Mouse (Mus musculus) kidney, embryonic 16.5 days (tissue): ENCODE measurements at regions not wholly inside any gene's neighbourhood (a gene's known extent, or its start where the extent isn't known, plus 50 kb on each side); places are given as distances from the start of the nearest gene placed in this dataset.
A peak's percentile ranks its signal among the peaks of the same experiment; 100 is the strongest.

Experiments
- ATAC-seq: fragments of 200-750 bp; cut with Nextera tagmentation; 2 replicates; pipeline ENCODE4 v1.8.0; 2017; ENCODE audit warnings: moderate TSS enrichment; ENCODE audit not compliant: low FRiP score, low TSS enrichment
- H3K27ac ChIP-seq: fragments of 300-500 bp; sonication (generic); 2 replicates; pipeline ENCODE4 v1.5.1; 2014; ENCODE audit warnings: low read length
- H3K27me3 ChIP-seq: fragments of 300-500 bp; sonication (generic); 2 replicates; pipeline ENCODE4 v1.6.1; 2014; ENCODE audit warnings: low read length, control low read depth, mixed read lengths; ENCODE audit not compliant: insufficient read depth
- H3K36me3 ChIP-seq: fragments of 300-500 bp; sonication (generic); 2 replicates; pipeline ENCODE4 v1.6.1; 2014; ENCODE audit warnings: low read length, control low read depth, mixed read lengths; ENCODE audit not compliant: insufficient read depth
- H3K4me1 ChIP-seq: fragments of 300-500 bp; sonication (generic); 2 replicates; pipeline ENCODE4 v1.6.1; 2014; ENCODE audit warnings: low read length, control low read depth, mixed read lengths; ENCODE audit not compliant: insufficient read depth
- H3K4me2 ChIP-seq: fragments of 300-500 bp; sonication (generic); replicated peaks from 2 replicates; pipeline ENCODE4 v1.6.1; 2014; ENCODE audit warnings: low read depth, low read length
- H3K4me3 ChIP-seq: fragments of 300-500 bp; sonication (generic); 2 replicates; pipeline ENCODE4 v1.5.1; 2014; ENCODE audit warnings: mild to moderate bottlenecking, low read length
- H3K9ac ChIP-seq: fragments of 300-500 bp; sonication (generic); replicated peaks from 2 replicates; pipeline ENCODE4 v1.6.1; 2014; ENCODE audit warnings: low read length
- H3K9me3 ChIP-seq: fragments of 300-500 bp; sonication (generic); 2 replicates; pipeline ENCODE4 v1.6.1; 2016; ENCODE audit warnings: low read length, control low read depth
- WGBS: fragments of 180-500 bp; shearing (Covaris S2); extraction: QIAGEN DNeasy Blood & Tissue Kit; methylation state at CpG from one replicate; pipeline ENCODE4 v1.1.7; 2014; 5-methylcytosine and 5-hydroxymethylcytosine counted together

- Histone ChIP-seq H3K36me3 (no peaks in the 10 kb centered on the region), H3K9me3 (no peaks in the 10 kb centered on the region), H3K4me1 (no peaks in the 10 kb centered on the region), H3K4me3 (no peak overlapping the region), H3K4me2 (no peak overlapping the region), H3K9ac (no peak overlapping the region), H3K27ac (no peak overlapping the region), H3K27me3 (no peaks in the 10 kb centered on the region)
- no peak for ATAC-seq
- WGBS, result 87% methylated on average over 13 of the region's 13 CpGs
Measured at GRCm38 (mm10) chr1:75612083-75612720, 66.1 kb downstream of the Slc4a3 start.

GRCm38 (mm10) chr1:75613206-75613605 is 67.1 kb downstream of the Slc4a3 start:
- ATAC-seq, result no peak
- no peaks in the 10 kb centered on the region for H3K4me1 ChIP-seq
- H3K9me3 ChIP-seq, result no peaks in the 10 kb centered on the region
- H3K27ac ChIP-seq, result no peak overlapping the region
- no peaks in the 10 kb centered on the region for H3K27me3 ChIP-seq
- no peak overlapping the region for H3K4me3 ChIP-seq
- no peaks in the 10 kb centered on the region for H3K36me3 ChIP-seq
- no peak overlapping the region for H3K9ac ChIP-seq
- 49% methylated on average over 2 of the region's 2 CpGs for WGBS
- H3K4me2 ChIP-seq, result no peak overlapping the region

GRCm38 (mm10) chr1:75616971-75617370 is 70.9 kb downstream of the Slc4a3 start:
- no peaks in the 10 kb centered on the region for H3K4me1 ChIP-seq
- no peak overlapping the region for H3K4me2 ChIP-seq
- no peaks in the 10 kb centered on the region for H3K27me3 ChIP-seq
- no peaks in the 10 kb centered on the region for H3K9me3 ChIP-seq
- no peak for ATAC-seq
- H3K27ac ChIP-seq, result no peak overlapping the region
- 85% methylated on average over 2 of the region's 2 CpGs for WGBS
- no peak overlapping the region for H3K4me3 ChIP-seq
- H3K9ac ChIP-seq, result no peak overlapping the region
- no peaks in the 10 kb centered on the region for H3K36me3 ChIP-seq

- no peak overlapping the region for H3K27ac ChIP-seq
- no peak overlapping the region for H3K9ac ChIP-seq
- no peaks in the 10 kb centered on the region for H3K36me3 ChIP-seq
- no peak overlapping the region for H3K4me2 ChIP-seq
- no peak overlapping the region for H3K4me3 ChIP-seq
- H3K9me3 ChIP-seq, result no peaks in the 10 kb centered on the region
- ATAC-seq, result no peak
- 61% methylated on average over 7 of the region's 7 CpGs for WGBS
- no peaks in the 10 kb centered on the region for H3K27me3 ChIP-seq
- H3K4me1 ChIP-seq, result no peaks in the 10 kb centered on the region
Measured at GRCm38 (mm10) chr1:75618367-75618790, 72.3 kb downstream of the Slc4a3 start.

- no peak overlapping the region for H3K27ac ChIP-seq
- no peak for ATAC-seq
- H3K9ac ChIP-seq, result no peak overlapping the region
- 82% methylated on average over 2 of the region's 2 CpGs for WGBS
- no peaks in the 10 kb centered on the region for H3K36me3 ChIP-seq
- H3K4me3 ChIP-seq, result no peak overlapping the region
- H3K4me2 ChIP-seq, result no peak overlapping the region
- H3K4me1 ChIP-seq, result no peaks in the 10 kb centered on the region
- H3K27me3 ChIP-seq, result no peaks in the 10 kb centered on the region
- H3K9me3 ChIP-seq, result no peaks in the 10 kb centered on the region
Measured at GRCm38 (mm10) chr1:75630287-75630686, 84.2 kb downstream of the Slc4a3 start.

GRCm38 (mm10) chr1:75631729-75632128 is 85.7 kb downstream of the Slc4a3 start:
- no peak overlapping the region for H3K4me3 ChIP-seq
- no peak overlapping the region for H3K9ac ChIP-seq
- no peaks in the 10 kb centered on the region for H3K9me3 ChIP-seq
- H3K4me1 ChIP-seq, result no peaks in the 10 kb centered on the region
- H3K36me3 ChIP-seq, result no peaks in the 10 kb centered on the region
- WGBS, result 64% methylated on average over 1 of the region's 1 CpGs
- no peak for ATAC-seq
- no peak overlapping the region for H3K27ac ChIP-seq
- H3K4me2 ChIP-seq, result no peak overlapping the region
- H3K27me3 ChIP-seq, result no peaks in the 10 kb centered on the region

GRCm38 (mm10) chr1:75635591-75635990 is 89.5 kb downstream of the Slc4a3 start:
- H3K4me3 ChIP-seq, result no peak overlapping the region
- ATAC-seq, result no peak
- H3K4me1 ChIP-seq, result no peaks in the 10 kb centered on the region
- no peaks in the 10 kb centered on the region for H3K27me3 ChIP-seq
- H3K27ac ChIP-seq, result no peak overlapping the region
- no peak overlapping the region for H3K9ac ChIP-seq
- WGBS, result 83% methylated on average over 4 of the region's 4 CpGs
- no peaks in the 10 kb centered on the region for H3K36me3 ChIP-seq
- no peak overlapping the region for H3K4me2 ChIP-seq
- no peaks in the 10 kb centered on the region for H3K9me3 ChIP-seq

GRCm38 (mm10) chr1:75639031-75640001 is 93.2 kb downstream of the Slc4a3 start:
- no peak for ATAC-seq
- 74% methylated on average over 8 of the region's 8 CpGs for WGBS

GRCm38 (mm10) chr1:75642496-75642895 is 96.4 kb downstream of the Slc4a3 start:
- Histone ChIP-seq H3K4me2 (no peak overlapping the region), H3K4me1 (no peaks in the 10 kb centered on the region), H3K36me3 (no peaks in the 10 kb centered on the region), H3K4me3 (no peak overlapping the region), H3K9ac (no peak overlapping the region), H3K27ac (no peak overlapping the region), H3K9me3 (no peaks in the 10 kb centered on the region), H3K27me3 (no peaks in the 10 kb centered on the region)
- no peak for ATAC-seq
- WGBS, result 57% methylated on average over 3 of the region's 3 CpGs

More at GRCm38 (mm10) chr1:75639031-75640001, 93.2 kb downstream of the Slc4a3 start:
- Histone ChIP-seq H3K36me3 (no peaks in the 10 kb centered on the region), H3K4me1 (no peaks in the 10 kb centered on the region), H3K27ac (no peak overlapping the region), H3K9ac (no peak overlapping the region), H3K27me3 (no peaks in the 10 kb centered on the region), H3K9me3 (no peaks in the 10 kb centered on the region), H3K4me3 (no peak overlapping the region), H3K4me2 (no peak overlapping the region)

- Histone ChIP-seq H3K27me3 (no peaks in the 10 kb centered on the region), H3K4me1 (no peaks in the 10 kb centered on the region), H3K27ac (no peak overlapping the region), H3K4me2 (no peak overlapping the region), H3K9ac (no peak overlapping the region), H3K4me3 (no peak overlapping the region), H3K9me3 (no peaks in the 10 kb centered on the region), H3K36me3 (no peaks in the 10 kb centered on the region)
- 11% methylated on average over 10 of the region's 10 CpGs for WGBS
- ATAC-seq, result 0 out of 2 replicates have a peak, but pooled peaks have one; percentile 35
Measured at GRCm38 (mm10) chr1:75652547-75652946, 106.5 kb downstream of the Slc4a3 start.
